Mouse (Mus musculus) forebrain, embryonic 15.5 days (tissue): ENCODE data around the gene Nucb1. TPM values are rescaled to one million over a fixed set of nuclear protein-coding genes. Genes with fewer than 3 reads are reported as not detected.
"Not testable (repeated sequence)": the region's sequence is repeated elsewhere in the genome, so short reads cannot be mapped to it uniquely, and the experiment has no call there.

Experiments used
- ATAC-seq: fragments of 200-750 bp; cut with Nextera tagmentation; replicated peaks from 2 replicates; pipeline ENCODE4 v1.8.0; 2017; ENCODE audit warnings: mild to moderate bottlenecking, moderate TSS enrichment, moderate library complexity
- H3K27ac ChIP-seq: fragments of 300-500 bp; sonication (generic); replicated peaks from 2 replicates; pipeline ENCODE4 v1.5.1; 2015; ENCODE audit warnings: mild to moderate bottlenecking, inconsistent platforms
- H3K27me3 ChIP-seq: fragments of 300-500 bp; sonication (generic); 2 replicates; pipeline ENCODE4 v1.6.1; 2015; ENCODE audit warnings: inconsistent platforms
- H3K36me3 ChIP-seq: fragments of 300-500 bp; sonication (generic); 2 replicates; pipeline ENCODE4 v1.6.1; 2015; ENCODE audit warnings: mild to moderate bottlenecking, inconsistent platforms
- H3K4me1 ChIP-seq: fragments of 300-500 bp; sonication (generic); 2 replicates; pipeline ENCODE4 v1.6.1; 2015; ENCODE audit warnings: inconsistent platforms
- H3K4me2 ChIP-seq: fragments of 300-500 bp; sonication (generic); replicated peaks from 2 replicates; pipeline ENCODE4 v1.6.1; 2015; ENCODE audit warnings: mild to moderate bottlenecking, inconsistent platforms
- H3K4me3 ChIP-seq: fragments of 300-500 bp; sonication (generic); 2 replicates; pipeline ENCODE4 v1.5.1; 2015; ENCODE audit warnings: mild to moderate bottlenecking, inconsistent platforms
- H3K9ac ChIP-seq: fragments of 300-500 bp; sonication (generic); replicated peaks from 2 replicates; pipeline ENCODE4 v1.6.1; 2015; ENCODE audit warnings: mild to moderate bottlenecking, inconsistent platforms
- H3K9me3 ChIP-seq: fragments of 300-500 bp; sonication (generic); 2 replicates; pipeline ENCODE4 v1.6.1; 2016; ENCODE audit warnings: inconsistent platforms
- WGBS: fragments of 180-500 bp; shearing (Covaris S2); methylation state at CpG from one replicate; pipeline ENCODE4 v1.1.7; 2015; ENCODE audit warnings: mixed read lengths; 5-methylcytosine and 5-hydroxymethylcytosine counted together
- polyA plus RNA-seq: library from polyadenylated mRNA; unstranded; fragments of >200 nt; fragmentation: Nextera tagmentation; extraction: Ambion mirVana; gene quantifications from 2 replicates; pipeline ENCODE4 v1.2.1, GENCODE M21; 2015

The Nucb1 gene
- polyA plus RNA-seq, 1 experiment from 2014 or later = 95.0 TPM

DNA sequence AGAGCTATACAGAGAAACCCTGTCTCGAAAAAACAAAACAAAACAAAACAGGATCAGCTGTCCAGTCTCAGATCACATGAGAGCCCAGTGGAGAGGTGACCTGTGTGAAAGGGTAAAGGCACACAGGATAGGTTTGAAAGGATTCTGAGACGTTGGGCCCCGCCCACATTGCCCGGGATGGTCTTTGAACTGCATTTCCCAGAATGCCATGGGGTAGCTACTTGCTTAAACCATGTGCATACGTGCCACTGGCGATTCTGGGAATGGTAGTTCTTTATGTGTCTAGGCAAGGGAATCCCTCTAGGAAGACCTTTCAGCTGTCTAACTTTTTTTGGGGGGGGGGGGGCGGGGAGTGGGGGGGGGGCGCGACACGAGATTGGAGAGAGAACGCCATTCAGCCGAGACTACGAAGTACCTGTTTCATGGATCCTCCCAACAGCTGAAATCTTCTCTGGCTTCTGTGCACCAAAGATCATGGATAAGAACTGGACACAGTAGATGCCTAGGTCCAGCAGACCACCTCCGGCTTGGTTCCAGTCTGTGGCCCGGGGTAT, 28.8 kb downstream of the Nucb1 start, which contains the start of gene Tulp2:
Gene Tulp2 (plus strand): TSS at position 504 of the 554 bp plus-strand sequence.
- H3K4me3 ChIP-seq = no peak within 1 kb of the TSS
- no peaks in the 10 kb centered on the region for H3K4me1 ChIP-seq
- H3K9me3 ChIP-seq = no peaks in the 10 kb centered on the region
- H3K4me2 ChIP-seq = no peak within 1 kb of the TSS
- no peaks in the 10 kb centered on the region for H3K36me3 ChIP-seq
- no peaks in the 10 kb centered on the region for H3K27me3 ChIP-seq
- ATAC-seq = peak; percentile 84
- WGBS = 56% methylated on average over 15 of the region's 15 CpGs
- H3K9ac ChIP-seq = no peak within 1 kb of the TSS
- no peak within 1 kb of the TSS for H3K27ac ChIP-seq

GRCm38 (mm10) chr7:45480310-45480709, 29.9 kb downstream of the Nucb1 start:
- H3K9ac ChIP-seq, H3K27me3 ChIP-seq, H3K27ac ChIP-seq, H3K4me1 ChIP-seq, H3K9me3 ChIP-seq, ATAC-seq, H3K4me3 ChIP-seq, H3K4me2 ChIP-seq, H3K36me3 ChIP-seq: not testable (repeated sequence)
- 90% methylated on average over 3 of the region's 4 CpGs for WGBS

DNA sequence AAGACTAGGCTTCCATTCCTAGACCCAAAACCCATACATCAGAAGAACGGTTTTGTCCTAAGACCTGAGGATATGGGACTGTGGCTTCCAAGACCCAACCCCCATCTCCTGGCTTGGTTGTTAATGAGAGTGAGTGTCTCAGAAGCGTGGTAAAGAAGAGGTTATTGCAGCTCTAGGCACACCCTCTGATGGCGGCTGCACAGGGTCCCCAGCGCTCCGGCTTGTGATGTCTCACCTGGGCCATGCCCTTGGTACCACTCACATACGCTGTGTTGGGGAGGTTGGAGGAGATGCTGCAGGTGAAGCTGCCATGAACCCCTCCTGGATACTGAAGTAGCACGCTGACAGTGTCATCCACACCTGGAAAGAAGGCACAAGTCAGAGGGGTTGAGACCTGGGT, 31.4 kb downstream of the Nucb1 start:
- no peak for ATAC-seq
- no peaks in the 10 kb centered on the region for H3K27me3 ChIP-seq
- WGBS = 97% methylated on average over 7 of the region's 7 CpGs

GRCm38 (mm10) chr7:45477003-45477402, 33.2 kb downstream of the Nucb1 start:
- Histone ChIP-seq H3K4me3 (no peak overlapping the region), H3K4me1 (no peaks in the 10 kb centered on the region), H3K9me3 (no peaks in the 10 kb centered on the region), H3K36me3 (no peaks in the 10 kb centered on the region), H3K27me3 (no peaks in the 10 kb centered on the region), H3K27ac (no peak overlapping the region), H3K9ac (no peak overlapping the region), H3K4me2 (no peak overlapping the region)
- peak; percentile 35; the same call in 1 of the 2 replicates for ATAC-seq
- WGBS = 13% methylated on average over 3 of the region's 3 CpGs

More for the DNA sequence above, 31.4 kb downstream of the Nucb1 start:
- Histone ChIP-seq H3K4me1 (no peaks in the 10 kb centered on the region), H3K36me3 (no peaks in the 10 kb centered on the region), H3K4me3 (no peak overlapping the region), H3K9me3 (no peaks in the 10 kb centered on the region), H3K4me2 (no peak overlapping the region), H3K27ac (no peak overlapping the region), H3K9ac (no peak overlapping the region)

DNA sequence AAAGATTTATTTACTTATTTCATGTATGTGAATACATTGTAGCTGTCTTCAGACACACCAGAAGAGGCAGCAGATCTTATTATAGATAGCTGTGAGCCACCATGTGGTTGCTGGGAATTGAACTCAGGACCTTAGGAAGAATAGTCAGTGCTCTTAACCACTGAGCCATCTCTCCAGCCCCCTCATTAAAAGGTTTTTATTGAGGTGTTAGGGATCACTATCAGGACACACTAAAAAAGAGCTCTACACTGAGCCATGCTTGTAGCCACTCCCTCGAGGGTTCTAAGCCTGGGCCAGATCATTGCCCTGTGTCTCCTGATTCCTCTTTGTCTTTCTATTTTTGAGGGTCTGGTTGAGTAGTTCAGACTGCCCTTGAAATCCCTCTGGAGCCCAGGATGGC, 33.8 kb downstream of the Nucb1 start:
- H3K36me3 ChIP-seq = no peaks in the 10 kb centered on the region
- no peak overlapping the region for H3K9ac ChIP-seq
- H3K4me3 ChIP-seq = no peak overlapping the region
- no peak for ATAC-seq
- no peak overlapping the region for H3K4me2 ChIP-seq
- no peaks in the 10 kb centered on the region for H3K4me1 ChIP-seq
- WGBS = 46% methylated on average over 1 of the region's 1 CpGs
- H3K27ac ChIP-seq = no peak overlapping the region
- no peaks in the 10 kb centered on the region for H3K27me3 ChIP-seq
- H3K9me3 ChIP-seq = no peaks in the 10 kb centered on the region

- no peak for ATAC-seq
- H3K4me2 ChIP-seq = no peak overlapping the region
- H3K4me1 ChIP-seq = no peaks in the 10 kb centered on the region
- no peaks in the 10 kb centered on the region for H3K36me3 ChIP-seq
- no peak overlapping the region for H3K4me3 ChIP-seq
- H3K9ac ChIP-seq = no peak overlapping the region
- H3K27ac ChIP-seq = no peak overlapping the region
- no peaks in the 10 kb centered on the region for H3K27me3 ChIP-seq
- 72% methylated on average over 16 of the region's 16 CpGs for WGBS
- H3K9me3 ChIP-seq = no peaks in the 10 kb centered on the region
Measured at GRCm38 (mm10) chr7:45475291-45475969, 34.8 kb downstream of the Nucb1 start.

DNA sequence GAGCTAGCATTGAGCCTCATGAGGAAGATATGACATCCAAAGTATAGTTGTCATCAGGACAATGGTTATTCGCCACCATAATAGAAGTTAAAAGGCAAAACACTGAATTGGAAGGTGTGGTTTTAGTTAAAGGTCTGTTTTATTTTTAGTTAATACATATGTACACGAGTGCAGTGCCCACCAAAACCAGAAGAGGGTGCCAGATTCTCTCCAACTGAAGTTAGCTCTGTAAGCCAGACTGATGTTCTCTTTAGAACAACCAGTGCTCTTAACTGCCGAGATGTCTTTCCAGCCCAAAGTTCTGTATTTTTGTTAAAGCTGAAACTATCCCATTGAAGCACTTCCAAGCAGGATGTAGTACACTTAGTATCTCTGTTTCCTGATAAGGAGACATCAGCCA, 39.3 kb downstream of the Nucb1 start:
- Histone ChIP-seq H3K27me3 (no peaks in the 10 kb centered on the region), H3K9ac (no peak overlapping the region), H3K27ac (no peak overlapping the region), H3K4me2 (no peak overlapping the region), H3K9me3 (no peaks in the 10 kb centered on the region), H3K36me3 (no peaks in the 10 kb centered on the region), H3K4me3 (no peak overlapping the region), H3K4me1 (peaks cover 9% of the 10 kb centered on the region)
- WGBS = 8% methylated on average over 3 of the region's 3 CpGs
- ATAC-seq = no peak

GRCm38 (mm10) chr7:45467090-45467670, 43.0 kb downstream of the Nucb1 start:
- Histone ChIP-seq H3K36me3 (peaks cover 25% of the 10 kb centered on the region), H3K4me3 (peak overlapping the region; percentile 84), H3K4me1 (peaks cover 25% of the 10 kb centered on the region), H3K9ac (peak overlapping the region; percentile 43; the same call in 1 of the 2 replicates), H3K4me2 (peak overlapping the region; percentile 67), H3K27me3 (no peaks in the 10 kb centered on the region), H3K9me3 (no peaks in the 10 kb centered on the region), H3K27ac (no peak overlapping the region)
- ATAC-seq = peak; percentile 32; the same call in 1 of the 2 replicates
- 36% methylated on average over 7 of the region's 7 CpGs for WGBS

- under 1% methylated on average over 57 of the region's 58 CpGs for WGBS
- peak; percentile 82 for ATAC-seq
- H3K9me3 ChIP-seq = no peaks in the 10 kb centered on the region
- peak within 1 kb of the TSS; percentile 67 for H3K4me2 ChIP-seq
- peak within 1 kb of the TSS; percentile 88 for H3K9ac ChIP-seq
- H3K36me3 ChIP-seq = peaks cover 29% of the 10 kb centered on the region
- peak within 1 kb of the TSS; percentile 84 for H3K4me3 ChIP-seq
- peaks cover 25% of the 10 kb centered on the region for H3K4me1 ChIP-seq
- no peaks in the 10 kb centered on the region for H3K27me3 ChIP-seq
- peak within 1 kb of the TSS; percentile 71 for H3K27ac ChIP-seq
Measured at GRCm38 (mm10) chr7:45466283-45467089, 43.7 kb downstream of the Nucb1 start, which contains the start of gene Bax. Gene Bax (minus strand): TSS chr7:45466898.

DNA sequence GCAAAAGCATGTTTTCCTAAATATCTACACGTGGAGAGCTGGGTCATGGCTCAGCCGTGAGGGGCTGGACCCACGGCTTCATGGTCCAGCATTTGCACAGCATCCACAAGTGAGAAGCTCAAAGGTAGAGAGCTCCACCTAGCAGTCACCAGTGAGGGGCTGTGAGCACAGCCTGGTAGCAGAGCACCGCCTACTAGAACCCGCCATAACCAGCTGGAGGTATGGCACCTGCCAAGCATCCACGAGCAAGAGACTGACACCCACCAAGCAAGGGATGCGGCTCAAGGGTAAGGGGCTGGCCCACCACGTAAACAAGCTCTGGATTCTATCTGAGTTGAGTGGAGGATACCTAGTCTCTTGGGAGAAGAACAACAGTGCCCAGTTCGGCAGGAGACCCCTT, 44.7 kb downstream of the Nucb1 start:
- Histone ChIP-seq H3K9me3 (no peaks in the 10 kb centered on the region), H3K4me2 (peak overlapping the region; percentile 67), H3K9ac (peak overlapping the region; percentile 88)

DNA sequence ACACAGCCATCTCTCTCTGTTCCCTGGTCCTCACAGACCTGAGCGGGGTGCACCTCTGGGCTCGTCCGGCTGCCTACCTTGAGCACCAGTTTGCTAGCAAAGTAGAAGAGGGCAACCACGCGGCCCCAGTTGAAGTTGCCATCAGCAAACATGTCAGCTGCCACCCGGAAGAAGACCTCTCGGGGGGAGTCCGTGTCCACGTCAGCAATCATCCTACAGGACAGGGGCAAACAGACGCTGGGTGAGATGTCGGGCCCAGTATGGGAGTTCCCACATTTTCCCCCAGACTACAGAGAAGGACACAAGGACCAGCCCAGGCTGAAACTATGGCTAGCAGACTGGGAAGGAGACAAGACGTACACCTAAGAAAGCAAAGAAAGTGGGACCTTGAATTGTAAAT, 45.1 kb downstream of the Nucb1 start:
- H3K27me3 ChIP-seq = no peaks in the 10 kb centered on the region
- H3K9ac ChIP-seq = 0 out of 2 replicates have a peak overlapping the region, but pooled peaks have one; percentile 88
- 97% methylated on average over 12 of the region's 12 CpGs for WGBS
- H3K36me3 ChIP-seq = peaks cover 29% of the 10 kb centered on the region
- no peak overlapping the region for H3K4me3 ChIP-seq
- no peak overlapping the region for H3K27ac ChIP-seq
- H3K9me3 ChIP-seq = no peaks in the 10 kb centered on the region
- peaks cover 34% of the 10 kb centered on the region for H3K4me1 ChIP-seq
- no peak for ATAC-seq
- H3K4me2 ChIP-seq = no peak overlapping the region; the same call in 1 of the 2 replicates

More for the DNA sequence above, 44.7 kb downstream of the Nucb1 start:
- Histone ChIP-seq H3K4me1 (peaks cover 30% of the 10 kb centered on the region), H3K36me3 (peaks cover 29% of the 10 kb centered on the region), H3K27ac (no peak overlapping the region), H3K27me3 (no peaks in the 10 kb centered on the region), H3K4me3 (peak overlapping the region; percentile 84)
- 76% methylated on average over 9 of the region's 9 CpGs for WGBS
- no peak for ATAC-seq
